Mouse (Mus musculus) forebrain, embryonic 11.5 days (tissue): Measurements from ENCODE around the gene Sema3e. TPM values are rescaled to one million over a fixed set of nuclear protein-coding genes. Genes with fewer than 3 reads are reported as not detected.

Experiments
- ATAC-seq: fragments of 200-750 bp; cut with Nextera tagmentation; replicated peaks from 2 replicates; pipeline ENCODE4 v1.8.0; 2017; ENCODE audit warnings: moderate TSS enrichment; ENCODE audit not compliant: low FRiP score
- DNase-seq: peaks from one replicate; pipeline ENCODE4 v3.0.0-alpha.2; 2017; ENCODE audit warnings: low spot score
- H3K27ac ChIP-seq: fragments of 300-500 bp; sonication (generic); 2 replicates; pipeline ENCODE4 v1.5.1; 2014; ENCODE audit warnings: low read depth, low read length
- H3K27me3 ChIP-seq: fragments of 300-500 bp; sonication (generic); 2 replicates; pipeline ENCODE4 v1.6.1; 2014; ENCODE audit warnings: mild to moderate bottlenecking, low read length, mixed read lengths; ENCODE audit not compliant: control insufficient read depth, insufficient read depth
- H3K36me3 ChIP-seq: fragments of 300-500 bp; sonication (generic); 2 replicates; pipeline ENCODE4 v1.6.1; 2014; ENCODE audit warnings: mild to moderate bottlenecking, low read length, moderate library complexity, mixed read lengths; ENCODE audit not compliant: control insufficient read depth, insufficient read depth
- H3K4me1 ChIP-seq: fragments of 300-500 bp; sonication (generic); replicated peaks from 2 replicates; pipeline ENCODE4 v1.6.1; 2014; ENCODE audit warnings: low read length, mixed read lengths; ENCODE audit not compliant: control insufficient read depth, insufficient read depth
- H3K4me2 ChIP-seq: fragments of 300-500 bp; sonication (generic); 2 replicates; pipeline ENCODE4 v1.6.1; 2014; ENCODE audit warnings: low read depth, mild to moderate bottlenecking, low read length, moderate library complexity, mixed read lengths; ENCODE audit not compliant: severe bottlenecking
- H3K4me3 ChIP-seq: fragments of 300-500 bp; sonication (generic); 2 replicates; pipeline ENCODE4 v1.5.1; 2014; ENCODE audit warnings: low read depth, low read length
- H3K9ac ChIP-seq: fragments of 300-500 bp; sonication (generic); 2 replicates; pipeline ENCODE4 v1.6.1; 2014; ENCODE audit warnings: low read length
- H3K9me3 ChIP-seq: fragments of 300-500 bp; sonication (generic); 2 replicates; pipeline ENCODE4 v1.6.1; 2016; ENCODE audit warnings: low read length, mixed read lengths; ENCODE audit not compliant: control insufficient read depth
- WGBS: fragments of 180-500 bp; shearing (Covaris S2); extraction: QIAGEN DNeasy Blood & Tissue Kit; methylation state at CpG from one replicate; pipeline ENCODE4 v1.1.7; 2014; 5-methylcytosine and 5-hydroxymethylcytosine counted together
- polyA plus RNA-seq: library from polyadenylated mRNA; unstranded; fragments of >200 nt; fragmentation: Nextera tagmentation; extraction: Ambion mirVana; gene quantifications from 2 replicates; pipeline ENCODE4 v1.2.1, GENCODE M21; 2014

The Sema3e gene
- polyA plus RNA-seq = 1.1 and 1.4 TPM in 2 replicates

DNA sequence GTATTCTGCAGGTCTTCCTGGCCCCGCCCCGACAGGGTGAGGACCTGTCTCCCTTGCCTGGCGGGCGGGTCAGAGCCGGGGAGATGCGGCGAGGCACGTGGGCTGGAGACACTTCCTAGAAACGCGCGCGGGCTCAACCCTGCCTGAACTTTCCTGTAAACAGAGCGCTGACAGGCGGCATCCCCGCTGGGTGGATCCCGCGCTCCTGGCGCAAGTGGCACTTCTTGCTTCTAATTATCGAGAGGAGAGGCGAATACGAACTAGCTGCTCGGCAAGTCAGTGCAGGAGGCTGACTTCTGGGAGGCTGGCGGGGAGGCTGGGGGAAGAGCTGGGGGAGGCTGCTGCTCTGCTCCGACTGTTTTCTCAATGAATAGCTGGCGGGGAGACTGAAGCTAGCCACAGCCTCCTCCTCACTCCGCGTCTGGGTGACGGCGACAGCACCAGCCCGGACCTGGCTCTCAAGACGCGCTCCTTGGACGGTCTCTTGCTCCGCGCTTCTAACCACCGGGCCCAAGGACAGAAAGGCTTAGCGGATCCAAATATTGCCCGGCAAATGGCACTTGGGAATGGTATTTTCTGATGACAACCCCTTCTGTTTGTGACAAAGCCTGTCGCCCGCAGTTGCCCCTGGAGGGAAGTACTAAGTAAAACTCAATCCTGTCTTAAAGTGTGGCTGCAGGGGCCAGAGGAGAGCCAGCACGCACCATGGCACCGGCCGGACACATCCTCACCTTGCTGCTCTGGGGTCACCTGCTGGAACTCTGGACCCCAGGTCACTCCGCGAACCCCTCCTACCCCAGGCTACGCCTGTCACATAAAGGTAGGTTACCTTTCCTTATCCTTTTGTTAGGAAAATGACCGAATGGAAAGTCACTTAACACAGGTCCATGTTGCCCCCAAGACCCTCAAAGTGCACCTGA, at the start of gene Sema3e:
Sema3e (plus strand) TSS at position 72 of the 920 bp plus-strand sequence.
- WGBS = under 1% methylated on average over 47 of the region's 47 CpGs
- DNase-seq (peak; percentile 74), ATAC-seq (peak; percentile 76)
- Histone ChIP-seq H3K27ac (no peak within 1 kb of the TSS), H3K4me3 (peak within 1 kb of the TSS; percentile 44), H3K4me2 (peak within 1 kb of the TSS; percentile 89), H3K9ac (peak within 1 kb of the TSS; percentile 55), H3K27me3 (peaks cover 4% of the 10 kb centered on the region; the same call in 1 of the 2 replicates), H3K36me3 (no peaks in the 10 kb centered on the region), H3K4me1 (peaks cover 6% of the 10 kb centered on the region; the same call in 1 of the 2 replicates), H3K9me3 (no peaks in the 10 kb centered on the region; the same call in 1 of the 2 replicates)

DNA sequence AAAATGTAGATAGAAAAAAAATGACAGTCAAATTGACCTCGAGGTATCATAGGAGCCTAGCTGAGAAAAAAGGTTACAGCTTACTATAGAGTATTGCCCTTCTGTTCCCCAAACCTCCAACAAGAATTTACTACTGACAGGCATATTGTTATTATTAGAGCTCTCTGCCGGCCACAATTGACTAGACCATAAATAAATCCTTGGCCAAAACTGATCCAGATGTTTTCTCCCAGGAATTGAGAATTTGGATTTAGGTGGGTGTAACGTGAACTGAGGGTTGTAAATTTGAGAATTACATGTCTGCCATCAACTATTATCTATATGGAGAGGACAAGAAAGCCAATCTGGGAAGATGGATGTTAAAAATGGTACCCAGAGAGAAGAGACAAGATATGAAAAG, 47.5 kb upstream of the Sema3e start:
- no peak for ATAC-seq
- no peaks in the 10 kb centered on the region for H3K4me1 ChIP-seq

DNA sequence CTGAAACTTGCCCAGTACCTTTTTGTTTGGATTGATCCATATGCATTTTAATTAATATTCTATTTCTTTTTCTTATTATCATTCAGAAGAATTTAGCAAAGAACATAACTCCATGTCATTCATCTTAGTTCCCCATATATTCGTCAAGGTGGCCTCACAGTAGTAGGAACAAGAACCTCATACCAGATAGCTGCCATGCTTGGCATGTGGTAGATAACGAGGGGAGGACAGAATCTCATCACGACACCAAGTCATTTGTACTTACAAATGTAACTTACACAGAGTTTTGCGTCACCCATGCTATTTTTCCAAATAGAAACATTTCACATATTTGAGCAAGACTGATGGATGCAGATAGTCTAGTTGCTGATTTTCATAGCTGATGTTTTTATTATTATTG, 45.9 kb upstream of the Sema3e start:
- H3K27ac ChIP-seq = no peak overlapping the region
- 92% methylated on average over 4 of the region's 4 CpGs for WGBS
- no peaks in the 10 kb centered on the region for H3K9me3 ChIP-seq
- no peaks in the 10 kb centered on the region for H3K27me3 ChIP-seq
- H3K4me1 ChIP-seq = no peaks in the 10 kb centered on the region
- H3K9ac ChIP-seq = no peak overlapping the region
- H3K36me3 ChIP-seq = no peaks in the 10 kb centered on the region
- no peak overlapping the region for H3K4me2 ChIP-seq
- no peak for ATAC-seq
- H3K4me3 ChIP-seq = no peak overlapping the region
- no peak for DNase-seq

More for the DNA sequence above, 47.5 kb upstream of the Sema3e start:
- DNase-seq = no peak
- H3K4me3 ChIP-seq = no peak overlapping the region
- H3K4me2 ChIP-seq = no peak overlapping the region
- H3K27me3 ChIP-seq = no peaks in the 10 kb centered on the region
- no peak overlapping the region for H3K27ac ChIP-seq
- H3K9me3 ChIP-seq = no peaks in the 10 kb centered on the region
- no peak overlapping the region for H3K9ac ChIP-seq
- 72% methylated on average over 3 of the region's 3 CpGs for WGBS
- no peaks in the 10 kb centered on the region for H3K36me3 ChIP-seq

DNA sequence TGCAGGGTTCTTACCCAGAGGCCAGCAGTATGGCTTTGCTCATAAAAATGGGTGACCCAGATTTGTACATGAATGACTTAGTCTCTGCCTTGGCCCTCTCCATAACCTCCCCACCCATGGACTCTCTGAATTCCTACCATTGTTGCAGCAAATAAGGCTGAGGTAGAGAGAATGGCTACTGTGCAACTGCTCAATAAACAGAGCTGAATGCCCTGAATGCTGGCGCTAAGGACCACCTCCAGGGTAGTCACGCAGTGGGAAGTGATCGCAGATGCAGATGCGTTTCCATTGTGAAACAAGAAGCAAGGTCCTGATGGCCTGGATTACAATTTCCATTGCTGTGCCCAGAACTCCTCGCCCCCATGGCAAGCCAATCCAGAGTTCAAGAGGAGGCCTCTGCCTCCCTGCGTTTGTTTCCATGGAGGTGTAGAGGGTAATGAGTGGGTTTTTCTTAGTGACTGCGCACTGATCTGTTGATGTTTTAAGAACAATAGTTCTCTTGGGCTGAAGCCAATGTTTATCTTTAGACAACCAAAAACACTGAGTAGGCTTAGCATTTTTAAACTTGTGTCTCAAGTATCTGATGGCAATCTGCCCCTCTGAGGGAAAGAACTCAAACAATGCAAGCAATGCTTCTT, 42.5 kb upstream of the Sema3e start:
- no peak overlapping the region for H3K9ac ChIP-seq
- no peak overlapping the region for H3K4me2 ChIP-seq
- H3K4me1 ChIP-seq = no peaks in the 10 kb centered on the region
- WGBS = 18% methylated on average over 7 of the region's 7 CpGs
- no peaks in the 10 kb centered on the region for H3K27me3 ChIP-seq
- no peaks in the 10 kb centered on the region for H3K36me3 ChIP-seq
- DNase-seq = no peak
- H3K9me3 ChIP-seq = no peaks in the 10 kb centered on the region
- H3K4me3 ChIP-seq = no peak overlapping the region
- ATAC-seq = peak; percentile 80
- no peak overlapping the region for H3K27ac ChIP-seq

DNA sequence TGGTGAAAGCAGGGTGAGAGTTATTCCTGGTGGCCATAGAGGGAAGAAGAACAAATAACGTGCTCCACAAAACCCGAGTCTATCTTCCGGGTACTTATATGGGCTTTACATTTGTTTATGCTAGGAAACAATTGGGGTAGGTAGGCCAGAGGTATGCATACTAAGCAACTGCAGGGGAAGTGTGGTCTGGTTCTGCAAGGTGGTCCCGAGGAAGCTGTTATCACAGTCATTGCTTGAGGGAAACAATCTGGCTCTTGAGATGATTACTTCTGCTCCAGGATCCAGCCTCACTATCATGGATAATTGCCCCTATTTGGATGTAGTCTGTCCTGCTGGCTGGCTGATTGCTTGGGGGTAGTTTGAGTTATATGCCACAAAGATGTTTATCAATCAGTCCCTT, 41.5 kb upstream of the Sema3e start:
- no peak overlapping the region for H3K27ac ChIP-seq
- H3K9ac ChIP-seq = no peak overlapping the region
- no peaks in the 10 kb centered on the region for H3K4me1 ChIP-seq
- no peak overlapping the region for H3K4me3 ChIP-seq
- DNase-seq = no peak
- WGBS = 88% methylated on average over 4 of the region's 4 CpGs
- ATAC-seq = no peak
- H3K4me2 ChIP-seq = no peak overlapping the region
- H3K36me3 ChIP-seq = no peaks in the 10 kb centered on the region
- no peaks in the 10 kb centered on the region for H3K9me3 ChIP-seq
- no peaks in the 10 kb centered on the region for H3K27me3 ChIP-seq

DNA sequence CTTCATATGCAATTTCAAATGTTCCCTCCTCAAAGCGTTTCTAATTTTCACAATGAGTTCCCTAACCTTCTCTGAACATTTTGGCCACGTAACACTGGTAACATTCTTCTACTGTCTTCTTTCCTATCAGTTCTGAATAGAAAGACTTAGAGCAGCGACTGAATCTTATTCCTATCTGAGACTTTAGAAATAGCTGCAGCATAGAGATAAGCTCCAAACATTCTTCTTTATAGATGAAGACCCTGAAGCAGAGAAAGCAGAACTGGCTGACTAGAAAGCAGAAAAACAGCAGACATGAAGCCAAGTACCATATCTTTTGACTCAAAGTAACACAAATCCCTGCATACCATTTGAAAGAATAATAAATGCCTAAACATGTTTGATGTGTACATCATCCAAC, 39.4 kb upstream of the Sema3e start:
- H3K4me3 ChIP-seq = no peak overlapping the region
- WGBS = 92% methylated on average over 3 of the region's 3 CpGs
- H3K9me3 ChIP-seq = no peaks in the 10 kb centered on the region
- H3K36me3 ChIP-seq = no peaks in the 10 kb centered on the region
- ATAC-seq (no peak), DNase-seq (no peak)
- no peaks in the 10 kb centered on the region for H3K4me1 ChIP-seq
- H3K9ac ChIP-seq = no peak overlapping the region
- H3K27ac ChIP-seq = no peak overlapping the region
- no peak overlapping the region for H3K4me2 ChIP-seq
- H3K27me3 ChIP-seq = no peaks in the 10 kb centered on the region

DNA sequence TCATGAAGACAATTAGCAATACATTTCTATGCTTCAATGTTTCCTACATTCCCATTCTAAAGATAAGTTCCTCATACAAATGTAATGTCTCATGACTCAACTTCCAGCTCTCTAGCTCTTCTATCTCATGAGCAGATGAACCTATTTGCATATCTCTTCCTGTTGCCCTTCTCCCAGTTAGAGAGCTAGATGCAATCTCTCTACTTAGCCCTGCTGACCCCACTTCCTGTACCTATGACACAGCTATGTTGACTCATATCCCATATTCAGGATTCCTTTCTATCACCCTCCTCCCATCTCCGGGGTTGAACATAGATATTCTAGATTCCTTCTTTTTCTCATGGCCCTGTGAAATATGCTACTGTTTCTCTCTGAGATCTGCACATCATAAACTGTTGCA, 38.0 kb upstream of the Sema3e start:
- Histone ChIP-seq H3K9me3 (no peaks in the 10 kb centered on the region), H3K9ac (no peak overlapping the region), H3K27me3 (no peaks in the 10 kb centered on the region), H3K36me3 (no peaks in the 10 kb centered on the region), H3K4me3 (no peak overlapping the region), H3K27ac (no peak overlapping the region), H3K4me1 (no peaks in the 10 kb centered on the region), H3K4me2 (no peak overlapping the region)
- DNase-seq (no peak), ATAC-seq (no peak)
- 84% methylated on average over 1 of the region's 1 CpGs for WGBS

DNA sequence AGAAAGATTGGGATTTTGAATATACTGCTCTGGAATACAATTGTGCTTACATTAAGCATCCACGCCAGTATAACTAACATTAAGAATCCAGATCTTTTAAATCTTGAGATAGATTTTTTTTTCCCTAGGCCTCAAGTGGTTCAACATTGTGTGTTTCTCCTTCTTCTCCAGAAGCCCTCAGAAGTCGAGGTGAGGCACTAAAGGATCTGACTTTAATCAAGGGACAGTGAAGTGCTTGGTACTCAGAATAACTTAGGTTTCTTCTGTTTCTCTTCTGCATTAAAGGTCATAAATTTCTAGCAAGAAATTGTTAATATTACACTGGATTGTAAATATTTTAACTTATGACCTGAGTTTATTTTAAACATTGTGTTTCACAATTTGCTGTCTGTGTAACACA, 37.1 kb upstream of the Sema3e start:
- ATAC-seq (no peak), DNase-seq (no peak)
- 79% methylated on average over 2 of the region's 2 CpGs for WGBS
- Histone ChIP-seq H3K9me3 (no peaks in the 10 kb centered on the region), H3K27ac (no peak overlapping the region), H3K27me3 (no peaks in the 10 kb centered on the region), H3K36me3 (no peaks in the 10 kb centered on the region), H3K4me1 (no peaks in the 10 kb centered on the region), H3K4me3 (no peak overlapping the region), H3K9ac (no peak overlapping the region), H3K4me2 (no peak overlapping the region)
